Comparison of ENCODE assay signal across 8 mouse cellular contexts in genomic region chr11:95853684-95854083, GRCm38 (mm10). TPM values are rescaled to one million over a fixed set of nuclear protein-coding genes. Genes with fewer than 3 reads are reported as not detected.
A peak's percentile ranks its signal among the peaks of the same experiment; 100 is the strongest.
DNase-seq lines count a peak whose midpoint lies in the region.

No protein-coding gene starts in this region.

- intact Hi-C loops in left cerebral cortex, postnatal 25 days (cut with DNase I) = loop anchor here (1.0 to 10.0 kb wide), 2 partner anchors 25 to 169 kb away; no protein-coding TSS in a partner anchor

- DNase-seq in embryo, embryonic 10 days (ENCODE audit: low spot score) = peak; percentile 51
- DNase-seq in embryo, embryonic 10.5 days (ENCODE audit: low spot score) = no peak
- DNase-seq in spleen, adult 18-20 months = peak; percentile 55 to 80
- DNase-seq in spleen, adult 12 weeks (ENCODE audit: low spot score) = no peak
- DNase-seq in cerebellum, postnatal 10 days = peak; percentile 76 to 80
- peak; percentile 88 for DNase-seq in kidney, postnatal 10 days
- peak; percentile 50 for DNase-seq in retina, postnatal 1 day
- no peak for DNase-seq in left cerebral cortex, postnatal 25 days (ENCODE audit: low spot score in 2 of 2)

RNA-seq across cellular contexts. Expression of gene Abi3, which starts 11.4 kb away (rescaled TPM):
- 1 to 10 TPM; 6.4 to 6.5 TPM for total RNA-seq in left cerebral cortex, postnatal 25 days (2021)

RNA-seq across cellular contexts. Expression of gene Gngt2, which starts 16.7 kb away (rescaled TPM):
- total RNA-seq in left cerebral cortex, postnatal 25 days (2021) = 1 to 10 TPM; 2.6 to 3.2 TPM

RNA-seq across cellular contexts. Expression of gene Phospho1, which starts 29.4 kb away (rescaled TPM):
- 10 to 100 TPM; 69.9 to 71.8 TPM for total RNA-seq in left cerebral cortex, postnatal 25 days (2021)

Comparison
In these comparisons a context has a peak if more than half of its experiments do, and no peak if none do; other contexts are left out.
1. DNase-seq: peak in embryo, embryonic 10 days (single experiment), spleen, adult 18-20 months (2 of 2), cerebellum, postnatal 10 days (2 of 2), kidney, postnatal 10 days (single experiment) and retina, postnatal 1 day (single experiment); none in embryo, embryonic 10.5 days (single experiment), spleen, adult 12 weeks (single experiment) and left cerebral cortex, postnatal 25 days (0 of 2).